Mouse (Mus musculus) small intestine, adult 2 months (tissue): ENCODE measurements at regions not wholly inside any gene's neighbourhood (a gene's known extent, or its start where the extent isn't known, plus 50 kb on each side); places are given as distances from the start of the nearest gene placed in this dataset.

Experiments used
- H3K27ac ChIP-seq: fragments of 200-500 bp; 2 replicates; pipeline ENCODE4 v1.5.1; 2012; ENCODE audit warnings: low read depth, low read length, control low read depth, inconsistent platforms; ENCODE audit not compliant: insufficient read depth
- H3K27me3 ChIP-seq: fragments of 200-500 bp; 2 replicates; pipeline ENCODE4 v1.6.1; 2012; ENCODE audit warnings: mild to moderate bottlenecking, moderate library complexity, low read length, inconsistent platforms; ENCODE audit not compliant: control insufficient read depth, insufficient read depth
- H3K36me3 ChIP-seq: fragments of 200-500 bp; 2 replicates; pipeline ENCODE4 v1.6.1; 2012; ENCODE audit warnings: mild to moderate bottlenecking, low read length, control low read depth, inconsistent platforms; ENCODE audit not compliant: control insufficient read depth, insufficient read depth
- H3K4me1 ChIP-seq: fragments of 200-500 bp; 2 replicates; pipeline ENCODE4 v1.6.1; 2012; ENCODE audit warnings: low read length, inconsistent platforms, mixed read lengths; ENCODE audit not compliant: control insufficient read depth, insufficient read depth, insufficient read length
- H3K4me3 ChIP-seq: fragments of 200-500 bp; 2 replicates; pipeline ENCODE4 v1.5.1; 2012; ENCODE audit warnings: low read depth, mild to moderate bottlenecking, control low read depth, inconsistent platforms, low read length, moderate library complexity
- CTCF ChIP-seq: fragments of 200-500 bp; IDR thresholded peaks from 2 replicates; pipeline ENCODE4 v1.5.1; 2012; ENCODE audit warnings: low read depth, mild to moderate bottlenecking, control low read depth, inconsistent platforms, low read length, moderate library complexity, mixed read lengths; ENCODE audit not compliant: insufficient replicate concordance, insufficient read length; ENCODE audit errors: extremely low read depth
- POLR2A ChIP-seq: fragments of 200-500 bp; IDR thresholded peaks from 2 replicates; pipeline ENCODE4 v1.6.1; 2012; ENCODE audit warnings: low read depth, mild to moderate bottlenecking, control low read depth, inconsistent platforms, low read length, moderate library complexity
- WGBS: fragments of 180-500 bp; shearing (Covaris S2); methylation state at CpG from one replicate; pipeline ENCODE4 v1.1.7; 2018; 5-methylcytosine and 5-hydroxymethylcytosine counted together

DNA sequence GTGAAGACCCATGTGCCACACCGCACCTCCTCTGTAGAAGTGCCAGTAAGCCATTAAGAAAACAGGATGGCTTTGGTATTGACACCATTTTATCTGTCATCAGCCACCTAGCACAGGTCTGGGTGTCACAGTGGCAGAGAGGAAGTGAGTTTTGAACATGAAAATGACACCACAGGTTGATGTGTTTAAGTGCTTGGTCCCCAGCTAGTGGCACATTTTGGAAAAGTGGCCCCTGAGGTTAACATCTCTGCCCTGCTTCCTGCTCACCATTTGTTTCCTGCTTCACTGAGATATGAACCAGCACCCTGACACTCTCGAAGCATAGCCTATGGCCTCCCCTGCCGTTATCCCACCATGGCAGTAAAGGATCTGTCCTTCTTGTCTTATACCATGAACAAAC is 297.4 kb upstream of the Id2 start:
- TF ChIP-seq CTCF (no peak), POLR2A (no peak)
- WGBS, result 87% methylated on average over 3 of the region's 3 CpGs
- Histone ChIP-seq H3K27ac (no peak overlapping the region), H3K36me3 (no peaks in the 10 kb centered on the region), H3K4me1 (no peaks in the 10 kb centered on the region), H3K27me3 (no peaks in the 10 kb centered on the region), H3K4me3 (no peak overlapping the region)

DNA sequence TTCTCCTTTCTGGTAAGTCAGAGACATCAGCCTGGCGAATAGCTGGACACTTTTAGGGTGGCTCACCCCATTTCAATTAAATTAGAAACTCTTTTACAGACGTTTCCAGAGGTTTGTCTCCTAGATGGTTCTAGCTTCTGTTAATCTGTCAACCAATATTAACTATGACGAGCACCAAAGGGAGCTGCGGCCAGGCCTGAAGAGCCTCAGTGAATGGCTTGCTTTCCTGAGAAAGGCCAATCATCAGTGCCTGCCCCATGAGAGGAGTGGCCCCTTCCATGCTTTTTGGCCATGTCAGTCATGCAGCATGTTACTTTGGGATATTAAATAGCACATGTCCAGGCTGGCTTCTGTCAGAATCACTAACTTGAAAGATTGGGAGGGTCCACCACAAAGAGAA is 296.6 kb upstream of the Id2 start:
- TF ChIP-seq POLR2A (no peak), CTCF (no peak)
- no peaks in the 10 kb centered on the region for H3K27me3 ChIP-seq
- H3K36me3 ChIP-seq, result no peaks in the 10 kb centered on the region
- no peak overlapping the region for H3K27ac ChIP-seq
- no peaks in the 10 kb centered on the region for H3K4me1 ChIP-seq
- 80% methylated on average over 4 of the region's 4 CpGs for WGBS
- no peak overlapping the region for H3K4me3 ChIP-seq

DNA sequence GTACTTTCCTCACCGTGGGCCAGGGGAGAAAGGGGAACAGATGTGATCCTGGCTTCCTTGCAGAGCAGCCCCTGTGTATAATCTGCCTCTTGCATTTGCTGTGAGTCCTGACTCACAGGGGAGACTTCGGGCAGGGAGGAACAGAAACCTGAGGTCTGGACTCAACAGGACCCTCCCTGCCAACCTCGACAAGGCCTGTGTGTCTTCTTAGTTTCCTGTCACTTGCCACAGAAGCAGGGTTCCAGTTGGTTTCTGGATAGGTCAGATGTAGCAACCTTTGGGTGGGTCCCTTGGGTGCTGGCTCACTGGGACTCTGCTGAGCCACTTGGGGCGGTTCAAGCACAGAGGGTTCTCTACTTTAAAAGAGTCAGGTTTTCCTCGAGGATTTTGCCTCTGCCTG is 292.3 kb upstream of the Id2 start:
- TF ChIP-seq POLR2A (no peak), CTCF (no peak)
- H3K4me1 ChIP-seq, result no peaks in the 10 kb centered on the region
- 68% methylated on average over 5 of the region's 5 CpGs for WGBS

DNA sequence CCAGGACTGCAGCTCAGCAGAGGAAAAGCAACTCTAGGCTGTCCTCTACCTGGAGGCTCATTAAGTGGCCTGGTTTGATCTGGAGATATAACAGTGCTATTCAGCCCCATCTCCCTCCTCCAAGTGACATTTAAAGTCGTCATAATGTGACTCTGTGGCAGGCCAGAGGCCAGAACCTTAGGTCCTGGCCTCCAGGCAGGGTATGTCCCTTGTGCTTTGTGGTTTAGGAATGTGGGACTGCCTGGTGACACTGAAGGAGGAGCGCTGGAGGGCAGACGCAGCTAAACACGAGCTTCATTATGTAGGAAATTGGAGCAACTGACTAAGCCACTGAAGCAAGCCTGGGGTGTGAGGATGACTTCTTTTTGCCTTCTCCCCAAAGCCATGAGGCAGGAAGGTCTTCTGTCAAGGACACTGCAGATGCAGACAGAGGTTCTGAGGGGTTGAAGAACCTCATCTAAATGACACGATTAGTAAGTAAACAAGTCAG is 290.9 kb upstream of the Id2 start:
- Histone ChIP-seq H3K27ac (no peak overlapping the region), H3K36me3 (no peaks in the 10 kb centered on the region), H3K4me3 (no peak overlapping the region), H3K4me1 (no peaks in the 10 kb centered on the region), H3K27me3 (no peaks in the 10 kb centered on the region)
- WGBS, result 71% methylated on average over 5 of the region's 5 CpGs
- no peak for TF ChIP-seq CTCF
- no peak for TF ChIP-seq POLR2A

More for the DNA sequence above, 292.3 kb upstream of the Id2 start:
- Histone ChIP-seq H3K27ac (no peak overlapping the region), H3K4me3 (no peak overlapping the region), H3K27me3 (no peaks in the 10 kb centered on the region), H3K36me3 (no peaks in the 10 kb centered on the region)

DNA sequence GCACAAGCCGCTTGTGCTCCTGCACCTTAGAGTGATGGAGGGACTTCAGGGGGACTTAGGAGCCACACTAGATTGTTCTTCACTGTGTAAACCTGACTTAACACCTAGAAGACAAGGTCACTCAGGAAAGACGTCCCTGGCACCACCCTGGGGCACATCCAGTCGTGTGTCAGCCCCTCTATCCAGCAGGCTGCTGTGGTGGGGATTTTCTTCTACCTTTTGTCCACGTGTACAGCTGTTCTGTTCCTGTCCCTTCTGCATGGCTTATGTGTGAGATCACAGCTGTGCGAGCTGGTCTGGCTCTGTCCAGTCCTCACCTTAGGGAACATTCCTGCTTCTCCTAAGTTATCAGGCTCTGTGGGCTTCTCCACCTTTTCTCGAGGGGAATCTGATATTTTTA is 286.0 kb upstream of the Id2 start:
- Histone ChIP-seq H3K4me3 (no peak overlapping the region), H3K4me1 (peaks cover 4% of the 10 kb centered on the region), H3K36me3 (no peaks in the 10 kb centered on the region), H3K27me3 (no peaks in the 10 kb centered on the region), H3K27ac (no peak overlapping the region)
- 83% methylated on average over 6 of the region's 6 CpGs for WGBS
- TF ChIP-seq CTCF (no peak), POLR2A (no peak)

DNA sequence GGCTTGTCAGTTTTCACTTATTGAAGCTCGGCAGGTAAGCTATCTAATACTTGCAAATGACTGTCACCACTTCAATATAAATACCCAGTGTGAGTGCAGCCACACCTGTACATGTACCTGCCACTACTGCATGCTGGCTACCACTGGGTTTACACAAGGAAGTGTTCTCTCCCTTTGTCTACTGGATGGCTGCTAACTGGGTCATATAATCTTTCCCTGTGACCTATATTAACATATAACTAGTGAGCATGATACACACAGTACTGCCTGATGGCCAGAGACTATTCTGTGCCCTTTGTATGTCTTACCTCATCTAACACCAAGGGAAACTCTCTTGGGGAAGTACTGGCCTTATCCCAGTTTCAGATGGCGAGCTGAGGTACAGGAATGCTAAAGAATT is 285.5 kb upstream of the Id2 start:
- no peak overlapping the region for H3K4me3 ChIP-seq
- H3K27me3 ChIP-seq, result no peaks in the 10 kb centered on the region
- no peaks in the 10 kb centered on the region for H3K36me3 ChIP-seq
- WGBS, result 77% methylated on average over 2 of the region's 2 CpGs
- H3K4me1 ChIP-seq, result peaks cover 5% of the 10 kb centered on the region
- TF ChIP-seq CTCF (no peak), POLR2A (no peak)
- no peak overlapping the region for H3K27ac ChIP-seq

DNA sequence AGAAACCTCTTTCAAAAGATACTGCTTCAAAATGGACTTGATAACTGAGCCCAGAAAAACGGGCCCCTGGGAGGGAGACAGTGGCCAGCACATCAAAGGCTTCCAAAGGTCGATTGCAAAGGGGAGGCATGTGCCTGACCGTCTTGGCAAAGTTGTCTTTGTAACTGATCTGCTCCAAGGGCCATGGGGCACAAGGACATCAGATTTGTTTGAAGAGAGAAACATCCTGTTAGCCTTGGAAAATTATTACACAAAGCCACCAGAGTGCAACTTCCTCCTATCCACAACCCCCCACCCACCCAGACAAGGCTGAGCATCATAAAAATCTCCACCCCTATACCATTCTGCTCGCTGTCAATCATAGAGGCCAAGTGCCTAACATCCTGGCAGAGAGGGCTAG is 284.7 kb upstream of the Id2 start:
- TF ChIP-seq POLR2A (no peak), CTCF (no peak)
- H3K4me1 ChIP-seq, result peaks cover 5% of the 10 kb centered on the region
- 11% methylated on average over 4 of the region's 4 CpGs for WGBS
- no peaks in the 10 kb centered on the region for H3K36me3 ChIP-seq
- H3K27me3 ChIP-seq, result no peaks in the 10 kb centered on the region
- H3K27ac ChIP-seq, result no peak overlapping the region
- H3K4me3 ChIP-seq, result no peak overlapping the region

DNA sequence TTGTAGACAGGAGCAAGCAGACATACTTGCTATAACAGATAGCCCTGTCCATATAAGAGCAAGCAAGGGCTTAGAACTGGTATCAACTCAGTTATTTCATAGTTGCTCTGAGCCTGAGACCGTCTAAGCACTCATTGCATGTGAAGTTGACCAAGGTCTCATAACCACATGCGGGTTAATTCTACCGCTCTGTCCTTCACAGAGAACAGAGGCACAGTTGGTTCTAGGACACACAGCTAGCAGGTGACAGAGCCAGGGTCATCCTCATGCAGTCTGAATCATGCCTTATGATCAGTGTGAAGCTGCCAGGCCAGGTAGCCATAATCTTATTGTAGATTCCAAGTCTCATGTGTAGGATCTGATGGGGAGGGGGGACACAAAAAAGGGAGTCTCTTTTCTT is 283.1 kb upstream of the Id2 start:
- H3K36me3 ChIP-seq, result no peaks in the 10 kb centered on the region
- H3K4me1 ChIP-seq, result peaks cover 5% of the 10 kb centered on the region
- H3K27me3 ChIP-seq, result no peaks in the 10 kb centered on the region
- WGBS, result 97% methylated on average over 3 of the region's 3 CpGs
- no peak overlapping the region for H3K4me3 ChIP-seq
- H3K27ac ChIP-seq, result no peak overlapping the region
- no peak for TF ChIP-seq POLR2A
- TF ChIP-seq CTCF, result no peak
